Mouse (Mus musculus): ENCODE measurements around the gene Adamts5. TPM values are rescaled to one million over a fixed set of nuclear protein-coding genes. Genes with fewer than 3 reads are reported as not detected.

Gene Adamts5
- total RNA-seq, 2 experiments from 2014 or later: 6.5 to 6.9 TPM

DNA sequence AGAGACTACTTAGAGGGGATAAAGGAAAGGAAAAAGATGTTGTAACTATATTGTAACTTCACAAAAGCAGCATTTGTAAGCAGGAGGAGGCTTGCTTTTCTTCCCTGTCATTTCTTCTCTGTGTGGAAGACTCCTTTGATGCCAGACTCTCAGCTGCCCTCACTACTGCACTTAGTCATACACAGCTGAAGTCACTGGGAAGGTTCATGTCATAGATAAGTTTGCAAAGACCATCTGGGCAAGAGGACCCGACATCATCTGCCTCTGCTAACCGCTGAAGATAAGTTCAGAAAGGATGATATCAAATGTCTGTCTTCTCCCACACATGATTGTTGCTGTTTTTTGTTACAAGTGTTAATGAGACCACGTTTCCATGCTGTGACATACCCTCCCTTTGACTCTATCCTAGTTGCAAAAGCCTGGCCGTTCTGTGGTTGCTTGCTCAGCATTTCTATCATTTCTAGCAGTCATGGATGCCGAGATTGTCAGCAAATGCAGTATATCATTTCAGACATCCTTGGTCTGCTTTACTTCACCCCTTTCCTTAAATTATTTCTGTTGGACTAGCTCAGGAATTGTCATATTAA is 79.2 kb downstream of the Adamts5 start:
- DNase-seq: no peak

DNA sequence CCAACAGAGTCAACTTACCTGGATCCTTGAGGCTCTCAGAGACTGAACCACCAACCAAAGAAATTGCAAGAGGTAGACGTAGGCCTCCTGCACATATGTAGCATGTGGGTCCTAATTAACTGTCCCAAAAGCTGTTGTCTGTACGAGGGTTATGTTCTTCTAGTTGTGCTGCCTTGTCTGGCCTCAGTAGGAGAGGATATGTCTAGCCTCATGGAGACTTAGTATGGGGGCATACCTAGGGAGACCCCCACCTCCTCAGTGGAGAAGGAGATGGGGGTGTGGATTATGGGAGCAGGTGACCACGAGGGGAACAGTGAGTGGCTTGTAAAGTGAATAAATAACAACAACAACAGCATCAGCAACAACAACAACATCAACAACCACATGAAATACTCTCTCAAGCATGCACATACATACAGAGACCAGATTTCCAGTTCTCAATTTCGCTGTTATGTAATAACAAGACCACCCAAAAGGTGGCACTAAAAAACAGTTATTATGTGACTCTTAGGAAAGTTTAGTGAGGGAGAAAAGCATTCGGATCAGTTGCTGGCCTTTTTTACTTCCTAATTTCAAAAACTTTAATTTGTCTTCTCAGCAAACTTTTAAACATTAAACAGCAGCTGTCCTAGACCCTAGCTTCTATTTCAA is 81.7 kb downstream of the Adamts5 start:
- DNase-seq: no peak

DNA sequence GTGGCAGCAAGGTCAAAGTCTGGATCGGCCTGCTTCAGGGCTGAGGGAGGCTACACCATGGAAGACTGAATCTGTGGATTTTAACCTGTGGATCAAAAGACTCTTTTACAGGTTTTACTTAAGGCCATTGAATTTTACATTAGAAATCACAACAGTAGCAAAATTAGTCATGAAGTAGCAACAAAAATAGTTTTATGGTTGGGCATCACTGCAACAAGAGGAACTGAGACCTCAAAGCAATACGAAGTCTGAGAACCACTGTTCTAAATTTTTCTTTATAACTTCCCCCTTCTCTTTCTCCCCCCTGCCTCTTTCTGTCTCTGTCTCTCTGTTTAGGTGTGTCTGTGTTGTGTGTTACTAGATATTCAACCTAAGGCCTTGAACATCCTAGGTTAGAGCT is 87.5 kb downstream of the Adamts5 start:
- no peak for DNase-seq

DNA sequence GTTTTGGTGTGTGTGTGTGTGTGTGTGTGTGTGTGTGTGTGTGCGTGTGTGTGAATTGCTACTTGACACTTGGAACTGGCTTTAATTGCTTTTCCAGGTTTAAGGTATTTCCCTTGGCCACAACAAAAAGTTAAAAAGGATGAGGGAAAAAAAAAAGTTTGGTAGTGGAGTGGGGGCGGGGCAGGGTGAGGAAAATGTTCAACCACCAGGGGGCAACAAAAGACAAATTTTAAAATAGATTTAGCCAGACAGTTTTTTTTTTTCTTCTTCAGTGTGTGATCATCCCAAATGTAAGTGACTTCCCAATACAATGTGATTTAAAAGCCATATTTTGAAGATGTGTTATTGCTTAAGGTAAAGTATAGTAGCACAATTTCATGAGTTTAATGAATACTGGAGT is 94.0 kb downstream of the Adamts5 start:
- DNase-seq: peak; percentile 64 to 88

DNA sequence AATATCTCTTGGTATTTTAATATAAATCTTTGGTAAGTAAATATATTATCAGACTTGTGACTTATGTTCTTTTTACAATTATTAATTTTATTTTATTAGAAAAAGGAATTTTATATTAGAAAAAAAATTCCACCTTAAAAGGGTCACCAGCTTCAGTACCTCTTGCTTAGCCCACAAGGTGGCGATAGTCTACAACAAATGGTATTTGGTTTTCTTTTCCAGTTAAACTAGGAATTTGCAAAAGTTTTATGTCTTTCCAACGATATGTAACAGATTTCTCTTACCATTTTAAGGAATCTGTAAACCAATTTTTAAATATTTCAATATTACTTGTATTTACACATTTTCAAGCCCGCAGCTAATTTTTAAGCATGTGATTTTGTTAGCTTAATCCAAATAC is 94.6 kb downstream of the Adamts5 start:
- peak; percentile 58 to 84 for DNase-seq

Other genes with a start within 250 kb of the Adamts5 start
- 10 to 100 TPM; 25.9 to 37.0 TPM for gene Adamts1, start 98.7 kb downstream of the Adamts5 start, total RNA-seq (2021)